In the genomic region with DNA sequence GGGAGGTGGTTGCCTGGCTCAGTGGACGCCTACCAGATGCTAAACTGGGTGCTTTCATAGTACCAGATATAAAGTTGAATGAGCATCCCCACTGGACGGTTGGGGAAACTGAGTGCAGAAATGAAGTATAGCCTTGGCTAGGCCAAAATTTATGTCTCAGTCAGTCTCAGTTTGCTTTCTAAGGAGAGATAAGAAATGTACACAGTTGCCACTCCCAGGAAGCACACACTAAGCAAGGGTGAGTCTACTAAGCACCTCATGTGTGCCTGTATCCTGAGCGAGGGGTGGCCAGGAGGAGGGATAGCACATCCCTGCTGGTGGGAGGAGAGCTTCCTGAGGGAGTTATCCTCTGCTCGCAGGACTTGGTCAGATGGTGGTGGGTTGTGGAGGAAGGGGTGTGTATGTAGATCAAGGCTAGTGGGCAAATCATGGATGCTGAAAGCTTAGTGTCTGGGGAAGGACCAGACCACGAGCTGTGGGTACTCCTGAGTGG, we compare ENCODE assay signal across 8 mouse cellular contexts. TPM values are rescaled to one million over a fixed set of nuclear protein-coding genes. Genes with fewer than 3 reads are reported as not detected.
DNase-seq lines count a peak whose midpoint lies in the region; ATAC-seq and TF ChIP-seq lines count a peak whose summit lies in the region.

No protein-coding gene starts in this region.

- peak overlapping the region; percentile 95 for H3K27ac ChIP-seq in CH12.LX (ENCODE audit: insufficient read depth, low read depth)
- H3K27ac ChIP-seq in forebrain, embryonic 14.5 days (ENCODE audit: low read depth, low read length) = no peak overlapping the region
- H3K27ac ChIP-seq in liver, embryonic 12.5 days = peak overlapping the region; percentile 93

- ATAC-seq in forebrain, embryonic 14.5 days = no peak
- ATAC-seq in liver, embryonic 12.5 days = no peak

- TF ChIP-seq RAD21 in CH12.LX (IDR thresholded peaks at IDR 0.05; ENCODE audit: low read depth, low read length) = no peak

- 41% methylated on average over 5 of the region's 5 CpGs for WGBS in forebrain, embryonic 14.5 days
- 16% methylated on average over 5 of the region's 5 CpGs for WGBS in liver, embryonic 12.5 days (ENCODE audit: insufficient replicate concordance)

- DNase-seq in heart, adult 18-20 months = peak; percentile 18 to 22
- no peak for DNase-seq in heart, postnatal 25 days (ENCODE audit: low spot score)
- no peak for DNase-seq in CH12.LX (ENCODE audit: extremely low read depth)
- no peak for DNase-seq in forebrain, embryonic 14.5 days (ENCODE audit: low spot score)
- DNase-seq in thymus, postnatal 10 days (ENCODE audit: low spot score in 2 of 2) = no peak
- no peak for DNase-seq in cerebellum, adult 8-10 months
- no peak for DNase-seq in ovary, adult 18-20 months (ENCODE audit: low spot score)

- peaks cover 16 to 41% of the 10 kb centered on the region in 2 experiments for H3K36me3 ChIP-seq in CH12.LX (replicated peaks in 1 of 2; ENCODE audit: control insufficient read depth in 1 of 2, insufficient read depth in 1 of 2, low read length in 1 of 2)
- H3K36me3 ChIP-seq in forebrain, embryonic 14.5 days (ENCODE audit: control insufficient read depth, insufficient read depth, low read length) = peaks cover 11% of the 10 kb centered on the region; the same call in 1 of the 2 replicates
- H3K36me3 ChIP-seq in liver, embryonic 12.5 days = peaks cover 23% of the 10 kb centered on the region

- TF ChIP-seq CTCF in CH12.LX (conservative IDR thresholded peaks at IDR 0.05 in 1 of 2, IDR thresholded peaks at IDR 0.05 in 1 of 2; ENCODE audit: low read depth in 2 of 2, low read length in 2 of 2) = no peak

- peak overlapping the region; percentile 93 to 98 (median 96) for H3K4me3 ChIP-seq in CH12.LX (replicated peaks in 1 of 3; ENCODE audit: low read depth in 2 of 3, low read length in 2 of 3, poor library complexity in 1 of 3)
- peak overlapping the region; percentile 58; the same call in 1 of the 2 replicates for H3K4me3 ChIP-seq in forebrain, embryonic 14.5 days (ENCODE audit: low read depth, low read length)
- H3K4me3 ChIP-seq in liver, embryonic 12.5 days = peak overlapping the region; percentile 84

- peak overlapping the region; percentile 75 for H3K4me2 ChIP-seq in CH12.LX (ENCODE audit: insufficient read depth, low read depth, poor library complexity, severe bottlenecking)
- peak overlapping the region; percentile 77 for H3K4me2 ChIP-seq in forebrain, embryonic 14.5 days (ENCODE audit: low read length)
- H3K4me2 ChIP-seq in liver, embryonic 12.5 days = peak overlapping the region; percentile 95

- H3K9me3 ChIP-seq in CH12.LX (replicated peaks; ENCODE audit: low read length) = no peaks in the 10 kb centered on the region
- no peaks in the 10 kb centered on the region for H3K9me3 ChIP-seq in forebrain, embryonic 14.5 days (replicated peaks; ENCODE audit: control insufficient read depth, low read length)
- no peaks in the 10 kb centered on the region for H3K9me3 ChIP-seq in liver, embryonic 12.5 days (replicated peaks)

- in situ Hi-C loops in CH12.LX (cut with MboI; ENCODE audit: low pct_ligation_motif_present, low pct_unique_long_range_greater_than_20kb, low sequenced_read_pairs) = no loop called here

- H3K27me3 ChIP-seq in CH12.LX (replicated peaks) = no peaks in the 10 kb centered on the region
- H3K27me3 ChIP-seq in forebrain, embryonic 14.5 days (replicated peaks; ENCODE audit: control insufficient read depth, insufficient read depth, low read length) = no peaks in the 10 kb centered on the region
- no peaks in the 10 kb centered on the region for H3K27me3 ChIP-seq in liver, embryonic 12.5 days (replicated peaks)

- peaks cover 6% of the 10 kb centered on the region; the same call in 1 of the 2 replicates for H3K79me2 ChIP-seq in CH12.LX (replicated peaks; ENCODE audit: control insufficient read depth, extremely low read depth, insufficient read depth, poor library complexity, severe bottlenecking)

- dilution Hi-C loops in CH12.LX (cut with MboI; ENCODE audit: extremely low pct_ligation_motif_present, extremely low pct_unique_long_range_greater_than_20kb, low sequenced_read_pairs) = no loop called here

- peaks cover 12 to 27% of the 10 kb centered on the region in 2 experiments for H3K4me1 ChIP-seq in CH12.LX (ENCODE audit: control insufficient read depth in 1 of 2, insufficient read depth in 2 of 2)
- H3K4me1 ChIP-seq in forebrain, embryonic 14.5 days (ENCODE audit: control insufficient read depth, insufficient read depth, low read length) = peaks cover 23% of the 10 kb centered on the region
- peaks cover 58% of the 10 kb centered on the region for H3K4me1 ChIP-seq in liver, embryonic 12.5 days

- intact Hi-C loops in heart, postnatal 25 days (cut with DNase I) = no loop called here

- H3K9ac ChIP-seq in CH12.LX (ENCODE audit: insufficient read depth, low read depth) = peak overlapping the region; percentile 10; the same call in 1 of the 2 replicates
- no peak overlapping the region for H3K9ac ChIP-seq in forebrain, embryonic 14.5 days (ENCODE audit: low read length)
- peak overlapping the region; percentile 90 for H3K9ac ChIP-seq in liver, embryonic 12.5 days

- TF ChIP-seq EP300 in CH12.LX (IDR thresholded peaks at IDR 0.05; ENCODE audit: low read length) = no peak

- no peak for TF ChIP-seq POLR2A in CH12.LX (IDR thresholded peaks at IDR 0.05; ENCODE audit: low read depth, low read length)

TF ChIP-seq in CH12.LX, 34 proteins besides CTCF, POLR2A, EP300 and RAD21:
- no peak for TF ChIP-seq HCFC1 (IDR thresholded peaks at IDR 0.05; ENCODE audit: low read depth, low read length)
- TF ChIP-seq SIN3A (IDR thresholded peaks at IDR 0.05; ENCODE audit: low read length) = no peak
- TF ChIP-seq JUN (IDR thresholded peaks at IDR 0.05; ENCODE audit: insufficient read depth, low read depth, low read length) = no peak
- no peak for TF ChIP-seq RCOR1 (conservative IDR thresholded peaks at IDR 0.05; ENCODE audit: low read depth, low read length)

RNA-seq across cellular contexts. Expression of gene Triobp, which starts 36.8 kb away (rescaled TPM):
- total RNA-seq in heart, adult 18-20 months (2021) = 10 to 100 TPM; 25.5 to 30.2 TPM
- total RNA-seq in heart, postnatal 25 days (2021) = 10 to 100 TPM; 36.0 to 39.8 TPM
- total RNA-seq in CH12.LX (2012; rRNA removed) (26.3 and 31.0 TPM in 2 replicates), CH12.LX (2014; rRNA removed) (10.9 and 11.5 TPM in 2 replicates)
- polyA plus RNA-seq in CH12.LX (2012; ENCODE audit: insufficient read length, low read depth) = 25.5 and 27.3 TPM in 2 replicates
- 29.3 and 38.7 TPM in 2 replicates for polyA plus RNA-seq in forebrain, embryonic 14.5 days (2014; fragmentation: Nextera tagmentation; extraction: Ambion mirVana)
- polyA plus RNA-seq in liver, embryonic 12.5 days (2016; fragmentation: Nextera tagmentation; extraction: Ambion mirVana) = 21.0 and 26.8 TPM in 2 replicates

RNA-seq across cellular contexts. Expression of gene H1f0, which starts 43.9 kb away (rescaled TPM):
- 10 to 100 TPM; 62.5 to 70.0 TPM for total RNA-seq in heart, adult 18-20 months (2021)
- 10 to 100 TPM; 95.9 to 98.4 TPM for total RNA-seq in heart, postnatal 25 days (2021)
- total RNA-seq in CH12.LX (2012; rRNA removed) (70.6 and 100 TPM in 2 replicates), CH12.LX (2014; rRNA removed) (15.9 TPM in 2 replicates)
- 11.9 and 12.5 TPM in 2 replicates for polyA plus RNA-seq in CH12.LX (2012; ENCODE audit: insufficient read length, low read depth)
- polyA plus RNA-seq in forebrain, embryonic 14.5 days (2014; fragmentation: Nextera tagmentation; extraction: Ambion mirVana) = 155 and 238 TPM in 2 replicates
- polyA plus RNA-seq in liver, embryonic 12.5 days (2016; fragmentation: Nextera tagmentation; extraction: Ambion mirVana) = 114 and 122 TPM in 2 replicates

RNA-seq across cellular contexts. Expression of gene Nol12, which starts 49.6 kb away (rescaled TPM):
- 10 to 100 TPM; 15.7 to 19.1 TPM for total RNA-seq in heart, adult 18-20 months (2021)
- 10 to 100 TPM; 15.6 to 16.9 TPM for total RNA-seq in heart, postnatal 25 days (2021)
- total RNA-seq in CH12.LX (2012; rRNA removed) (33.2 and 40.0 TPM in 2 replicates), CH12.LX (2014; rRNA removed) (13.2 and 13.7 TPM in 2 replicates)
- 89.5 and 91.1 TPM in 2 replicates for polyA plus RNA-seq in CH12.LX (2012; ENCODE audit: insufficient read length, low read depth)
- polyA plus RNA-seq in forebrain, embryonic 14.5 days (2014; fragmentation: Nextera tagmentation; extraction: Ambion mirVana) = 63.4 and 73.8 TPM in 2 replicates
- polyA plus RNA-seq in liver, embryonic 12.5 days (2016; fragmentation: Nextera tagmentation; extraction: Ambion mirVana) = 47.9 and 51.6 TPM in 2 replicates

RNA-seq across cellular contexts. Expression of gene Galr3, which starts 57.4 kb away (rescaled TPM):
- not detected for total RNA-seq in heart, adult 18-20 months (2021)
- not detected for total RNA-seq in heart, postnatal 25 days (2021)
- total RNA-seq in CH12.LX (2012; rRNA removed) (1.6 TPM in 2 replicates), CH12.LX (2014; rRNA removed) (0.70 and 0.90 TPM in 2 replicates)
- polyA plus RNA-seq in CH12.LX (2012; ENCODE audit: insufficient read length, low read depth) = 0.75 and 1.2 TPM in 2 replicates
- not detected in 2 replicates for polyA plus RNA-seq in forebrain, embryonic 14.5 days (2014; fragmentation: Nextera tagmentation; extraction: Ambion mirVana)
- polyA plus RNA-seq in liver, embryonic 12.5 days (2016; fragmentation: Nextera tagmentation; extraction: Ambion mirVana) = 0.41 and 0.55 TPM in 2 replicates

RNA-seq across cellular contexts. Expression of gene Lgals1, which starts 57.8 kb away (rescaled TPM):
- total RNA-seq in heart, adult 18-20 months (2021) = 100 to 1,000 TPM; 185 to 222 TPM
- total RNA-seq in heart, postnatal 25 days (2021) = 100 to 1,000 TPM; 188 to 192 TPM
- 735 and 858 TPM in 2 replicates for total RNA-seq in CH12.LX (2012; rRNA removed)
- 791 and 805 TPM in 2 replicates for total RNA-seq in CH12.LX (2014; rRNA removed)
- polyA plus RNA-seq in CH12.LX (2012; ENCODE audit: insufficient read length, low read depth) = 592 and 637 TPM in 2 replicates
- 89.0 and 98.0 TPM in 2 replicates for polyA plus RNA-seq in forebrain, embryonic 14.5 days (2014; fragmentation: Nextera tagmentation; extraction: Ambion mirVana)
- 644 and 660 TPM in 2 replicates for polyA plus RNA-seq in liver, embryonic 12.5 days (2016; fragmentation: Nextera tagmentation; extraction: Ambion mirVana)

Comparison
In these comparisons a context has a peak if more than half of its experiments do, and no peak if none do; other contexts are left out.
1. DNase-seq: peak in heart, adult 18-20 months (2 of 2); none in heart, postnatal 25 days (single experiment), CH12.LX (single experiment), forebrain, embryonic 14.5 days (single experiment), thymus, postnatal 10 days (0 of 2), cerebellum, adult 8-10 months (single experiment) and ovary, adult 18-20 months (single experiment).
2. Peak in every context shown above with its lines, with median percentiles within 50 percentile points of each other: H3K4me2 ChIP-seq and H3K4me3 ChIP-seq.